Mouse (Mus musculus) lung, embryonic 16.5 days (tissue): ENCODE data around the gene Itpka. TPM values are rescaled to one million over a fixed set of nuclear protein-coding genes. Genes with fewer than 3 reads are reported as not detected.

ENCODE experiments used
- ATAC-seq: fragments of 200-750 bp; cut with Nextera tagmentation; 2 replicates; pipeline ENCODE4 v1.8.0; 2017; ENCODE audit warnings: low read depth, mild to moderate bottlenecking, moderate library complexity
- H3K27ac ChIP-seq: fragments of 300-500 bp; sonication (generic); 2 replicates; pipeline ENCODE4 v1.5.1; 2014; ENCODE audit warnings: mild to moderate bottlenecking, control low read depth, low read length
- H3K27me3 ChIP-seq: fragments of 300-500 bp; sonication (generic); 2 replicates; pipeline ENCODE4 v1.6.1; 2014; ENCODE audit warnings: low read depth, low read length, mixed read lengths; ENCODE audit not compliant: control insufficient read depth, insufficient read depth
- H3K36me3 ChIP-seq: fragments of 300-500 bp; sonication (generic); 2 replicates; pipeline ENCODE4 v1.6.1; 2014; ENCODE audit warnings: low read length; ENCODE audit not compliant: control insufficient read depth, insufficient read depth
- H3K4me1 ChIP-seq: fragments of 300-500 bp; sonication (generic); replicated peaks from 2 replicates; pipeline ENCODE4 v1.6.1; 2014; ENCODE audit warnings: low read length, mixed read lengths; ENCODE audit not compliant: control insufficient read depth, insufficient read depth
- H3K4me2 ChIP-seq: fragments of 300-500 bp; sonication (generic); 2 replicates; pipeline ENCODE4 v1.6.1; 2014; ENCODE audit warnings: low read depth, low read length, control low read depth
- H3K4me3 ChIP-seq: fragments of 300-500 bp; sonication (generic); 2 replicates; pipeline ENCODE4 v1.5.1; 2014; ENCODE audit warnings: mild to moderate bottlenecking, low read length, control low read depth
- H3K9ac ChIP-seq: fragments of 300-500 bp; sonication (generic); 2 replicates; pipeline ENCODE4 v1.6.1; 2014; ENCODE audit warnings: low read length, control low read depth
- H3K9me3 ChIP-seq: fragments of 300-500 bp; sonication (generic); 2 replicates; pipeline ENCODE4 v1.6.1; 2016; ENCODE audit warnings: low read length; ENCODE audit not compliant: control insufficient read depth
- WGBS: fragments of 180-500 bp; shearing (Covaris S2); extraction: QIAGEN DNeasy Blood & Tissue Kit; methylation state at CpG from one replicate; pipeline ENCODE4 v1.1.7; 2014; 5-methylcytosine and 5-hydroxymethylcytosine counted together
- polyA plus RNA-seq: library from polyadenylated mRNA; unstranded; fragments of >200 nt; fragmentation: Nextera tagmentation; extraction: Ambion mirVana; gene quantifications from 2 replicates; pipeline ENCODE4 v1.2.1, GENCODE M21; 2015

Itpka gene
- polyA plus RNA-seq, 1 experiment from 2014 or later = 3.0 TPM

GRCm38 (mm10) chr2:119744163-119745111 lies 2.3 kb downstream of the Itpka start:
- H3K4me3 ChIP-seq = peak overlapping the region; percentile 24
- peak overlapping the region; percentile 25 for H3K27ac ChIP-seq
- WGBS = 6% methylated on average over 46 of the region's 46 CpGs
- H3K27me3 ChIP-seq = peaks cover 24% of the 10 kb centered on the region
- H3K9ac ChIP-seq = no peak overlapping the region; the same call in 1 of the 2 replicates
- no peaks in the 10 kb centered on the region for H3K9me3 ChIP-seq
- H3K36me3 ChIP-seq = no peaks in the 10 kb centered on the region
- H3K4me1 ChIP-seq = peaks cover 22% of the 10 kb centered on the region
- peak overlapping the region; percentile 54 for H3K4me2 ChIP-seq
- ATAC-seq = peak; percentile 30; the same call in 1 of the 2 replicates

- H3K4me3 ChIP-seq = no peak overlapping the region
- H3K27me3 ChIP-seq = peaks cover 25% of the 10 kb centered on the region
- H3K36me3 ChIP-seq = no peaks in the 10 kb centered on the region
- H3K4me2 ChIP-seq = peak overlapping the region; percentile 54; the same call in 1 of the 2 replicates
- no peak overlapping the region for H3K27ac ChIP-seq
- peaks cover 22% of the 10 kb centered on the region for H3K4me1 ChIP-seq
- H3K9me3 ChIP-seq = no peaks in the 10 kb centered on the region
- H3K9ac ChIP-seq = no peak overlapping the region
- ATAC-seq = no peak
- WGBS = 10% methylated on average over 1 of the region's 1 CpGs
Measured at GRCm38 (mm10) chr2:119745281-119745680, 3.1 kb downstream of the Itpka start.

- H3K4me2 ChIP-seq = no peak overlapping the region
- 73% methylated on average over 7 of the region's 7 CpGs for WGBS
- H3K27me3 ChIP-seq = peaks cover 25% of the 10 kb centered on the region
Measured at GRCm38 (mm10) chr2:119747554-119747953, 5.4 kb downstream of the Itpka start.

GRCm38 (mm10) chr2:119749260-119749659 lies 7.1 kb downstream of the Itpka start:
- H3K36me3 ChIP-seq = no peaks in the 10 kb centered on the region
- no peak overlapping the region for H3K4me3 ChIP-seq
- WGBS = 73% methylated on average over 13 of the region's 13 CpGs
- H3K4me1 ChIP-seq = peaks cover 5% of the 10 kb centered on the region
- H3K4me2 ChIP-seq = no peak overlapping the region
- H3K27me3 ChIP-seq = peaks cover 15% of the 10 kb centered on the region
- no peak overlapping the region for H3K27ac ChIP-seq
- no peak overlapping the region for H3K9ac ChIP-seq
- no peak for ATAC-seq
- H3K9me3 ChIP-seq = no peaks in the 10 kb centered on the region

More at GRCm38 (mm10) chr2:119747554-119747953, 5.4 kb downstream of the Itpka start:
- ATAC-seq = no peak
- Histone ChIP-seq H3K4me3 (no peak overlapping the region), H3K27ac (no peak overlapping the region), H3K9ac (no peak overlapping the region), H3K4me1 (peaks cover 14% of the 10 kb centered on the region), H3K9me3 (no peaks in the 10 kb centered on the region), H3K36me3 (no peaks in the 10 kb centered on the region)

GRCm38 (mm10) chr2:119757601-119758100 lies 15.5 kb downstream of the Itpka start:
- ATAC-seq = peak; percentile 74
- Histone ChIP-seq H3K27me3 (peaks cover 49% of the 10 kb centered on the region), H3K9me3 (no peaks in the 10 kb centered on the region)

GRCm38 (mm10) chr2:119758101-119758843 lies 16.1 kb downstream of the Itpka start:
- under 1% methylated on average over 48 of the region's 77 CpGs for WGBS
- peaks cover 47% of the 10 kb centered on the region for H3K27me3 ChIP-seq
- no peaks in the 10 kb centered on the region for H3K9me3 ChIP-seq
- H3K4me2 ChIP-seq = peak overlapping the region; percentile 98
- no peak overlapping the region for H3K27ac ChIP-seq
- H3K9ac ChIP-seq = peak overlapping the region; percentile 60
- H3K36me3 ChIP-seq = no peaks in the 10 kb centered on the region
- peak overlapping the region; percentile 66 for H3K4me3 ChIP-seq
- H3K4me1 ChIP-seq = peaks cover 3% of the 10 kb centered on the region; the same call in 1 of the 2 replicates
- peak; percentile 69 for ATAC-seq

More at GRCm38 (mm10) chr2:119757601-119758100, 15.5 kb downstream of the Itpka start:
- peaks cover 3% of the 10 kb centered on the region; the same call in 1 of the 2 replicates for H3K4me1 ChIP-seq
- peak overlapping the region; percentile 60 for H3K9ac ChIP-seq
- no peaks in the 10 kb centered on the region for H3K36me3 ChIP-seq
- 8% methylated on average over 11 of the region's 31 CpGs for WGBS
- H3K4me2 ChIP-seq = peak overlapping the region; percentile 98
- peak overlapping the region; percentile 66 for H3K4me3 ChIP-seq
- no peak overlapping the region for H3K27ac ChIP-seq

GRCm38 (mm10) chr2:119758844-119759835 lies 17.0 kb downstream of the Itpka start:
- 5% methylated on average over 44 of the region's 44 CpGs for WGBS
- Histone ChIP-seq H3K9ac (peak overlapping the region; percentile 60; the same call in 1 of the 2 replicates), H3K4me3 (peak overlapping the region; percentile 66), H3K9me3 (no peaks in the 10 kb centered on the region), H3K27ac (no peak overlapping the region), H3K4me1 (peaks cover 3% of the 10 kb centered on the region; the same call in 1 of the 2 replicates), H3K36me3 (peaks cover 4% of the 10 kb centered on the region), H3K4me2 (peak overlapping the region; percentile 98), H3K27me3 (peaks cover 47% of the 10 kb centered on the region)
- ATAC-seq = no peak

- peaks cover 3% of the 10 kb centered on the region; the same call in 1 of the 2 replicates for H3K4me1 ChIP-seq
- no peaks in the 10 kb centered on the region for H3K9me3 ChIP-seq
- H3K27me3 ChIP-seq = peaks cover 47% of the 10 kb centered on the region
- H3K4me2 ChIP-seq = no peak within 1 kb of the TSS
- no peak within 1 kb of the TSS for H3K4me3 ChIP-seq
- no peak for ATAC-seq
- H3K9ac ChIP-seq = no peak within 1 kb of the TSS
- H3K27ac ChIP-seq = no peak within 1 kb of the TSS
- 13% methylated on average over 9 of the region's 9 CpGs for WGBS
- peaks cover 8% of the 10 kb centered on the region for H3K36me3 ChIP-seq
Measured at GRCm38 (mm10) chr2:119760251-119760650, 18.1 kb downstream of the Itpka start, which contains the start of gene Ltk. Ltk (minus strand) TSS chr2:119760431.
